Comparison of ENCODE assay signal across 24 mouse cellular contexts in the genomic region with DNA sequence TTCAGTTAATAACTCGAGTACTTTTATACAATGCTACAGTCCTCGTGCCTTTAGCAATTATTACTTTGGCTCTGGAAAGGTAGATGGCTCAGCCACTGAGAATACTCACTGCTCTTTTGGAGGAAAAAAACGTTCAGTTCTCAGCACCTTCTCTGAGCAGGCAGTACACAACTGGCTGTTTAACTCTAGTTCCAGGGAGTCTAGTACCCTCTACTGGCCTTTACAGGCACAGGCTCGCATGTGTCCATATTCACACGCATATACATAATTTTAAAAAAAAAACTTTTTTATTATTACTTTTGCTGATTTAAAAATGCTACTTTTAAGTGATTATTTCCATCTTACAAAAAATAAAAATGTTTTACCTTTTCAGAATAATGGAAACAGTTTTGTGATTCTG. TPM values are rescaled to one million over a fixed set of nuclear protein-coding genes. Genes with fewer than 3 reads are reported as not detected.
"Had no signal": no experiment of that assay in that cellular context is flagged by ENCODE, and none has a peak within 500 bp of the region (broad histone marks: within the 10 kb centered on the region; RNA-seq: fewer than 3 reads in every experiment).

No protein-coding gene starts in this region.

- H3K9me3 ChIP-seq: limb, embryonic 12.5 days; limb, embryonic 15.5 days; midbrain, embryonic 12.5 days had no signal

- H3K27ac ChIP-seq: left cerebral cortex, adult 2 months; limb, embryonic 12.5 days; limb, embryonic 15.5 days; liver, embryonic 14.5 days; macrophage; midbrain, embryonic 12.5 days had no signal

- H3K9ac ChIP-seq: limb, embryonic 12.5 days; limb, embryonic 15.5 days; liver, embryonic 14.5 days; liver, postnatal 0 days; lung, embryonic 14.5 days; midbrain, embryonic 12.5 days had no signal

- H3K4me2 ChIP-seq: limb, embryonic 12.5 days; limb, embryonic 15.5 days; liver, embryonic 11.5 days; lung, embryonic 14.5 days; midbrain, embryonic 12.5 days had no signal

- H3K27me3 ChIP-seq: limb, embryonic 12.5 days; limb, embryonic 15.5 days; midbrain, embryonic 12.5 days had no signal

- ATAC-seq: liver, postnatal 0 days; lung, postnatal 0 days; midbrain, embryonic 16.5 days had no signal

- H3K36me3 ChIP-seq: limb, embryonic 12.5 days; limb, embryonic 15.5 days; midbrain, embryonic 12.5 days had no signal

- H3K4me1 ChIP-seq: limb, embryonic 12.5 days; limb, embryonic 15.5 days; midbrain, embryonic 12.5 days had no signal

- DNase-seq: kidney, postnatal 14 days; kidney, postnatal 4 days; layer of hippocampus, adult 9-11 months; layer of hippocampus, postnatal 36 days; liver, postnatal 0 days; lung, embryonic 14.5 days; thymus, adult 18-20 months; thymus, postnatal 4 days had no signal

- H3K4me3 ChIP-seq: left cerebral cortex, adult 2 months; limb, embryonic 12.5 days; limb, embryonic 15.5 days; midbrain, embryonic 12.5 days had no signal

RNA-seq across cellular contexts. Expression of a gene that starts 35.5 kb away (rescaled TPM):
- total RNA-seq: megakaryocyte, adult 5-6 weeks had no signal
- polyA plus RNA-seq: kidney, embryonic 16.5 days; limb, embryonic 12.5 days; limb, embryonic 15.5 days; liver, embryonic 11.5 days; liver, embryonic 14.5 days; liver, postnatal 0 days; lung, embryonic 14.5 days; lung, postnatal 0 days; macrophage; midbrain, embryonic 12.5 days; neural tube, embryonic 11.5 days; neural tube, embryonic 14.5 days; small intestine, adult 2 months; spleen, adult 2 months; stomach, embryonic 16.5 days had no signal
